Comparison of ENCODE assay signal across 22 mouse cellular contexts in genomic region chr3:51222302-51222701, GRCm38 (mm10). TPM values are rescaled to one million over a fixed set of nuclear protein-coding genes. Genes with fewer than 3 reads are reported as not detected.
DNase-seq lines count a peak whose midpoint lies in the region; ATAC-seq and TF ChIP-seq lines count a peak whose summit lies in the region.
"Had no signal": no experiment of that assay in that cellular context is flagged by ENCODE, and none has a peak within 500 bp of the region (broad histone marks: within the 10 kb centered on the region; RNA-seq: fewer than 3 reads in every experiment).

No protein-coding gene starts in this region.

- 39% methylated on average over 6 of the region's 6 CpGs for WGBS in heart, embryonic 15.5 days
- WGBS in heart, adult 2 months, result 56% methylated on average over 6 of the region's 6 CpGs
- WGBS in midbrain, embryonic 14.5 days, result 89% methylated on average over 6 of the region's 6 CpGs

- no peak for TF ChIP-seq EP300 in heart, adult 2 months (IDR thresholded peaks at IDR 0.05; ENCODE audit: insufficient read depth, low read depth, low read length)

- H3K36me3 ChIP-seq in heart, embryonic 15.5 days, result no peaks in the 10 kb centered on the region
- no peaks in the 10 kb centered on the region; the same call in 1 of the 2 replicates for H3K36me3 ChIP-seq in heart, adult 2 months (ENCODE audit: control insufficient read depth, insufficient read depth, low read length)
- peaks cover 9% of the 10 kb centered on the region for H3K36me3 ChIP-seq in E14TG2a.4 (ENCODE audit: insufficient read depth, low read length)
- H3K36me3 ChIP-seq in midbrain, embryonic 14.5 days (ENCODE audit: control insufficient read depth, insufficient read depth, low read length), result no peaks in the 10 kb centered on the region
- H3K36me3 ChIP-seq: hindbrain, embryonic 15.5 days had no signal

- peaks cover 2% of the 10 kb centered on the region; the same call in 1 of the 2 replicates for H3K79me2 ChIP-seq in heart, adult 2 months (replicated peaks; ENCODE audit: control insufficient read depth, insufficient read depth, low read length)

- H3K27ac ChIP-seq in heart, embryonic 15.5 days, result peak overlapping the region; percentile 58
- H3K27ac ChIP-seq in heart, adult 2 months, result no peak overlapping the region; the same call in 1 of the 2 replicates
- no peak overlapping the region for H3K27ac ChIP-seq in midbrain, embryonic 14.5 days (replicated peaks; ENCODE audit: low read depth, low read length)
- H3K27ac ChIP-seq: hindbrain, embryonic 15.5 days; limb, embryonic 10.5 days had no signal

- H3K4me1 ChIP-seq in heart, embryonic 15.5 days (replicated peaks), result peaks cover 51% of the 10 kb centered on the region
- H3K4me1 ChIP-seq in heart, adult 2 months (ENCODE audit: control insufficient read depth, insufficient read depth, low read length), result peaks cover 1% of the 10 kb centered on the region
- peaks cover 69% of the 10 kb centered on the region for H3K4me1 ChIP-seq in E14TG2a.4 (replicated peaks; ENCODE audit: low read depth, low read length)
- H3K4me1 ChIP-seq in midbrain, embryonic 14.5 days (ENCODE audit: control insufficient read depth, insufficient read depth, low read length), result peaks cover 15% of the 10 kb centered on the region

- no peaks in the 10 kb centered on the region for H3K9me3 ChIP-seq in heart, embryonic 15.5 days (replicated peaks)
- no peaks in the 10 kb centered on the region for H3K9me3 ChIP-seq in E14TG2a.4 (ENCODE audit: low read length)
- H3K9me3 ChIP-seq in midbrain, embryonic 14.5 days (ENCODE audit: control insufficient read depth, low read length), result no peaks in the 10 kb centered on the region
- H3K9me3 ChIP-seq: hindbrain, embryonic 15.5 days; limb, embryonic 10.5 days had no signal

- intact Hi-C loops in heart, adult 2 months (cut with DNase I), result loop anchor here (5.0 kb wide), 1 partner anchor 65 kb away; no protein-coding TSS in a partner anchor

- TF ChIP-seq POLR2A in heart, adult 2 months (IDR thresholded peaks at IDR 0.05; ENCODE audit: insufficient read depth, low read depth, low read length), result no peak
- no peak for TF ChIP-seq POLR2A in brain, embryonic 14.5 days (IDR thresholded peaks at IDR 0.05; ENCODE audit: borderline replicate concordance, extremely low read depth, insufficient read depth, insufficient read length, poor library complexity, severe bottlenecking)

- H3K4me2 ChIP-seq in heart, embryonic 15.5 days, result peak overlapping the region; percentile 37
- H3K4me2 ChIP-seq in midbrain, embryonic 14.5 days (ENCODE audit: low read length), result no peak overlapping the region
- H3K4me2 ChIP-seq: hindbrain, embryonic 15.5 days; liver, embryonic 11.5 days had no signal

- ATAC-seq in heart, embryonic 15.5 days (replicated peaks; ENCODE audit: insufficient number of reproducible peaks, insufficient read depth, low FRiP score, low read depth), result peak; percentile 36
- no peak for ATAC-seq in midbrain, embryonic 14.5 days (ENCODE audit: low FRiP score, low TSS enrichment)
- ATAC-seq: forebrain, embryonic 16.5 days; midbrain, embryonic 16.5 days had no signal

- no peaks in the 10 kb centered on the region for H3K27me3 ChIP-seq in heart, embryonic 15.5 days
- no peaks in the 10 kb centered on the region for H3K27me3 ChIP-seq in heart, adult 2 months (ENCODE audit: control insufficient read depth, insufficient read depth, low read length)
- H3K27me3 ChIP-seq in E14TG2a.4 (ENCODE audit: insufficient read depth, low read length), result no peaks in the 10 kb centered on the region
- no peaks in the 10 kb centered on the region for H3K27me3 ChIP-seq in midbrain, embryonic 14.5 days (ENCODE audit: control insufficient read depth, insufficient read depth, low read length)
- H3K27me3 ChIP-seq: hindbrain, embryonic 15.5 days had no signal

- no peak overlapping the region for H3K4me3 ChIP-seq in heart, embryonic 15.5 days
- no peak overlapping the region for H3K4me3 ChIP-seq in heart, adult 2 months
- H3K4me3 ChIP-seq in E14TG2a.4 (replicated peaks; ENCODE audit: low read length), result peak overlapping the region; percentile 29
- H3K4me3 ChIP-seq in midbrain, embryonic 14.5 days (replicated peaks; ENCODE audit: low read depth, low read length), result no peak overlapping the region
- H3K4me3 ChIP-seq: erythroblast, embryonic 14.5 days; hindbrain, embryonic 15.5 days; limb, embryonic 10.5 days; megakaryocyte, embryonic 14.5 days had no signal

- peak; percentile 23 for DNase-seq in cerebellum, adult 11-12 months
- DNase-seq in cerebellum, postnatal 10 days, result no peak
- DNase-seq in heart, adult 2 months, result no peak
- DNase-seq in brain, embryonic 14.5 days (ENCODE audit: low read depth), result peak; percentile 35
- no peak for DNase-seq in midbrain, embryonic 14.5 days
- no peak for DNase-seq in left cerebral cortex, adult 18-20 months (ENCODE audit: low spot score in 2 of 2)
- DNase-seq: adrenal gland, adult 8-10 months; cerebellum, adult 11 months; kidney, adult 18-20 months; kidney, postnatal 36 days; lung, adult 2 months; right cerebral cortex, postnatal 4 days; thymus, postnatal 36 days had no signal

- no peak for TF ChIP-seq CTCF in heart, adult 2 months (IDR thresholded peaks at IDR 0.05)
- TF ChIP-seq CTCF in E14TG2a.4 (conservative IDR thresholded peaks at IDR 0.05; ENCODE audit: low read length), result no peak
- no peak for TF ChIP-seq CTCF in brain, embryonic 14.5 days (IDR thresholded peaks at IDR 0.05; ENCODE audit: borderline replicate concordance, extremely low read depth, insufficient read depth, insufficient read length)

- H3K9ac ChIP-seq in heart, embryonic 15.5 days, result no peak overlapping the region
- H3K9ac ChIP-seq in heart, adult 2 months (ENCODE audit: low read depth, low read length), result no peak overlapping the region
- H3K9ac ChIP-seq in midbrain, embryonic 14.5 days (replicated peaks; ENCODE audit: low read length), result no peak overlapping the region
- H3K9ac ChIP-seq: hindbrain, embryonic 15.5 days had no signal

RNA-seq across cellular contexts. Expression of gene Noct, which starts 1.9 kb away (rescaled TPM):
- polyA plus RNA-seq in heart, embryonic 15.5 days (2015; fragmentation: Nextera tagmentation; extraction: Ambion mirVana), result 9.7 and 10.3 TPM in 2 replicates
- total RNA-seq in heart, adult 2 months (2021), result 10 to 100 TPM; 39.4 to 45.1 TPM
- polyA plus RNA-seq in heart, adult 2 months (2012; rRNA removed), result 23.2 and 28.9 TPM in 2 replicates
- 28.2 and 33.0 TPM in 2 replicates for polyA plus RNA-seq in brain, embryonic 14.5 days (2012; rRNA removed)
- 27.9 and 31.7 TPM in 2 replicates for polyA plus RNA-seq in midbrain, embryonic 14.5 days (2014; fragmentation: Nextera tagmentation; extraction: Ambion mirVana)
- total RNA-seq in left cerebral cortex, adult 18-20 months (2021), result 10 to 100 TPM; 51.0 to 56.1 TPM

Comparison
In these comparisons a context has a peak if more than half of its experiments do, and no peak if none do; other contexts are left out.
1. DNase-seq: peak in cerebellum, adult 11-12 months (single experiment) and brain, embryonic 14.5 days (single experiment); none in cerebellum, postnatal 10 days (0 of 2), heart, adult 2 months (0 of 2), midbrain, embryonic 14.5 days (single experiment) and left cerebral cortex, adult 18-20 months (0 of 2).